Mouse (Mus musculus) naive thymus-derived CD4-positive, alpha-beta T cell, adult 2 months (primary cell): ENCODE measurements around the gene Smad1.
"Not testable (repeated sequence)": the region's sequence is repeated elsewhere in the genome, so short reads cannot be mapped to it uniquely, and the experiment has no call there.

Experiments used
- DNase-seq: peaks from one replicate; pipeline ENCODE4 v3.0.0-alpha.2; 2011; ENCODE audit warnings: low read depth

Gene Smad1

GRCm38 (mm10) chr8:79398994-79399650 lies at the start of gene Smad1:
Gene Smad1, minus strand, starts transcription at chr8:79399518.
- peak; percentile 85 for DNase-seq

DNA sequence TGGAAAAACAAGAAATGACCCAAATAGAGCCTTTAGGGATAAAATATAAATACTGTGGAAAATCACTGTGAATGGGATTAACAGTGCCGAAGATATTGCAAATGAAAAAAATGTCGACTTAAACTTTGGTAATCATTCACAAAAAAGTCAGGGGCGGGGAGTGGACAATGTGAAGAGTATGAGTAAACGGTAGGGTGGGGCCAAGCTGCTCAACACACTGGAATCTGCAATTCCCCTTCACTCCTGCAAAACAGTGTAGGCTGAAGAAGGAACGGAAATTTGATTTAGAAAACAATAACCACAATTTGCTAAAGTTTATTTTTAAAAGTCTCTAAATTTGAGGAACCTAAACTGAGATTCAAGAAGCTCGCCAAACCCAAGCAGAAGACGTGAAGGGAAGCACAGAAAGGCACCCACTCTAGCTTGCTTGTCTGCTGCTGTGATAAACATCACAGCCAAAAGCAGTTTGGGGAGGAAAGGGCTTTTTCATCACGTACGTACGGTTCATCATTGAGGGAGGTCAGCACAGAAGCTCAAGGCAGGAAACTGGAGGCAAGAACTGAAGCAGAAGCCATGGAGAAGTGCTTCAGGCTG lies 48.0 kb upstream of the Smad1 start:
- DNase-seq = no peak

DNA sequence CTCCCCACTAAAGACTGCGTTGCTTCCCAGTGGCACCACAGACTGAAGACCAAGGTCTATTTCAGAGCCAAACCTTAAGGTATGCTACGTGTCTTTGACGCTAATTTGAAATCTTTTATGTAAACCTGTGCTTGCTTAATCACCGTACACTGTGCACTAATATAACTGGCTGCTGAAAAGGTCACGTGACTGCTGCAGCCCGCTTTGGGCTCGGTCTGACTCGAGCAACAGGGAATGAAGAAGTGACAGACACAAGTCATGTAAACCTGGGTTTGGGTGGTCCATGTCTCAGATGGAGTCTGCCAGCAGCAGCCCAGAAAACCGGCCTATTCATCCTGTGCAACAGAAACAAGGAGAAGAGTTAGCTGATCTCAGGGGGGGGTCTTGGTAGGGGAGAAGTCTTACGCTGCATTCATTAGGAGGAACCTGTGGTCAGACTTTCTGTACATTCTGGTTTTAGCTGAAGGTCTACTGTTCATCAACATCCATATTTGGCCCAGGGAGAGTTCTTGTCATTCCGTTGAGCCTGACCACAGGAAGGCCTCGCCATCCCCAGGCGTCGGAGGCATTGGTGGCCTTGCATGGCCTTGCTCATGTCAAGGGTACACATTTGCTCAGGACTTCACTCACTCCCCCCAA lies 44.3 kb upstream of the Smad1 start:
- peak; percentile 7 for DNase-seq

DNA sequence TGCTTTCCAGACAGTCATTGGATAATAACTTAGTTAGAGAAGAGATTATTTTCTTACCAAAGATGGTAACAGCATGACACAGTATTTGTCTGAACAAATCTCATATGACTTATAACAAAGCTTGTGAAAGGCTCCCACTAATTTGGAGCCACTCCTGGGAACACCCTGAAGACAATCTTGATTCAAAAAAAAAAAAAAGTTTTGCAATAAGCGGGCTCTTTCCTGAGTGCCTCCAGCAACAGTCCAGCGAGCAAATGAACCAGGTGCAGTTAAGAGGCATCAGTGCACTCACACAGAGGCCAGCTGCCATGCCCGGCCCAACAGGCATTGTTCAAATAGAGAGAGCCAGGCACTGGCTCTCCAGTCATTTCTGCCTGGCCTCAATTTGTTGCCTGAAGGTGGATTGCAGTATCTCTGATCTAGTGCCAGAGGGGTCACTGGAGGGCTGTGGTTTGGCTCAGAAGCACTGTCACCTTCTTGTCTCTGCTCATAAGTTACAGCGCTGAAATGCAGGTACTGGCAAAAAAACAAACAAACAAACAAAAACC lies 34.7 kb upstream of the Smad1 start:
- DNase-seq = no peak

GRCm38 (mm10) chr8:79414907-79415306 lies 15.6 kb upstream of the Smad1 start:
- no peak for DNase-seq

DNA sequence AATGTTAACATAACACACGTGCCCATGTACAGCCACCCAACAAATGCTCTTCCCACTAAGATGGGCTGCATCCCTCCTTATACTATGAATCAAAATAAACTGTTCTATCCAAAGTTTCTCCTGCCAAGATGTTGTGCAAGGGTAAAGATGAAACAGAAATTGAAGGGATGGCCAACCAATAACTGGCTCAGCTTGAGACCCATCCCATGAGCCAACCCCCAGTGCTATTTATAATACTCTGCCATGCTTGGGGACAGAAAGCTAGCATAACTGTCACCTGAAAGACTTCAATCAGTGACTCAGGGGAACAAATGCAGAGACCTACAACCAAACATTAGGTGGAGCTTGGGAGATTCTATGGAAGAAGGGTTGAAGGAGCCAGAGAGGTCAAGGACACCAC lies 11.2 kb upstream of the Smad1 start:
- no peak for DNase-seq

GRCm38 (mm10) chr8:79407356-79407755 lies 8.0 kb upstream of the Smad1 start:
- DNase-seq = not testable (repeated sequence)

GRCm38 (mm10) chr8:79404895-79405557 lies 5.7 kb upstream of the Smad1 start:
- DNase-seq = no peak

GRCm38 (mm10) chr8:79400671-79401070 lies 1.4 kb upstream of the Smad1 start:
- DNase-seq = no peak

DNA sequence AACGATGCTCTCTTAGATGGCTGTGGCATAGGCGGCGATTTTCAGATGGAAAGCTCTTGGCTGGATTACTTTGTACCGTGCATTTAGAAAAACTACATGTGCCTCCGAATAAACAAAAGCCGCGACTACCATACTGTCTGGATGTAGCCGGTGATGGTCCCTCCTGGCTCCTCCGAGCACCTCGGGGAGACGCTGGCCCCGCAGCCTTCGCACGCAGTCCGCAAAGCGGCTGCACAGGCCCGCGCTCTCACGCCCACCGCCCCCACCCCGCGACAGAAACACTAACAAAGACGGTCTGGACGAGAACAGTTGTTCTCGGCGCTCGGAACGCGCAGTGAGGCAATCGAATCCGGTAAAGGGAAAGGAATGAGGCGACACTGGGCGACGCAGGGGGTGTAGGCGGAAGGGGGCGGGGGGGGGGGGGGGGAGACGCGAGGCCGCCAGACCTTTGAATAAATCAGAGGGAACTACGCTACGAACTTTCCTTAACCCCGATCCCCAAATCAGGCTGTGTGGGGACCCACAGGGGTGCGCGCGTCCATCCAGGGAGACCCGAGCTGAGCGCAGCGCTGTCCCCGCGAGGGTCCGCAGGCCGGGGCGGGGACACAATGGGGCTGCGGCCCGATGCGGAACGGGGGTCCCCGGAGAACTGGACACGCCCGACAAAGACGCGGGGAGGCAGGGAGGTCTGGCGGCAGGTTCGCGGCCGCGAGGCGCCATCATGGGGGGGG lies 902 bp downstream of the Smad1 start:
- peak; percentile 65 for DNase-seq

DNA sequence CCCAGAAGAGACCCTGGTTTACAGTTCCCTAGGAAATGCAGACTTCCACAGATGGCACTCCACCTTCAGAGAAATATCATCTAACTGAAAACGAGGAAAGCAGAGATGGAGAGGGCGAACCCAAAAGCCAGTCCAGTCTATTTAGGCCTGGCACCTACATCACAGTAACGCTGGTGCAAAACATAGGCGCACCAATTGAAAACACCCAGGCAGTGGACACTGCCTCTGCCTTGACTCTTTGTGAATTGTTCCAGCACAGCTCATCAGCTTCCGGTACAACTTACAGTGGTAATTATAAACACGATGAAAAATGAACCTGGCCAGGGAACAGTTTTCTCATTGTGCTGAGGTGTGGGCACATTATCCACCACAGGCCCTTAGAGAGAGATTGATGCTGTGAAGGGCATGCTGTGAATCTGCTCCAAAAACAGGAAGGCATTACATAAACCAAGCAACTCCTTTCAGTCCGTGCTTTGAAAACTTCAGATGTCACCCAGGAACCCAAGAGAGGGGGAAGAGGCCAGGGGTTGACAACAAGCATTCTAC lies 1.5 kb downstream of the Smad1 start:
- no peak for DNase-seq

DNA sequence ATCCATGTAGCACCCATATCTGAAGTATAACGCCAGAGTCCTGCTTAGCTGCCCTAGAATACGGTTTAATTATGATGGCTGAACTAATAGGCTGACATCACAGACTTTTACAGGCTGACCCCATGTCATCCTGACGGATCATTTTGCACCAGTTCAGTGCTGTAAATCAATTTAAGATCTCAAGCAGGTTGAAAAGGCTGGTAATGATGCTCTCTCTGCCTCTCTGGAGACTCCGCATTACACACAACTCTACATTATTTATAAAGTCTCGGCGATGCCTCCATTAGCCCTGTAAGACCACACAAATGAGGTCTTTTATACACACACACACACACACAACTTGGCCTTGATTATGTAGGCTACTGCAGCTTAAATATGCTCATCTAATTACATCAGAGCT lies 2.4 kb downstream of the Smad1 start:
- no peak for DNase-seq

- no peak for DNase-seq
Observed at GRCm38 (mm10) chr8:79394009-79394408, 5.3 kb downstream of the Smad1 start.

DNA sequence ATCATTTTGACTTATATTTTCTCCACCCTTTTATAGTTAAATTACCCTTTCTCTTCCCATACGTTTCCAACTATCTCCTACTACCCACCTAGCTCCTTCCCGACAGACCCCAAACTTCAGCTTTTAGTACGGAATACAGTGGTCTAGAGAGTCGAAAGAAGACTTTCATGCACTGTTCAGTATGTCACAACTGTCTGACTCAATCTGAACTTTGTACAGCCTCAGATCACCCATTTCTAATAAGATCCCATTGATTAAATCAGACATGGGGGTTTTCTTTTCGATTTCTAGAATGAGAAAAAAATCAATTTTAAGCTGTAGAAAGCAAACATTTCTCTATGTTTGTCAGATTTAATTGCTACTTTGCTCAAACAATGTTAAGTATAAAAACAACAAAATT lies 6.1 kb downstream of the Smad1 start:
- DNase-seq = no peak

DNA sequence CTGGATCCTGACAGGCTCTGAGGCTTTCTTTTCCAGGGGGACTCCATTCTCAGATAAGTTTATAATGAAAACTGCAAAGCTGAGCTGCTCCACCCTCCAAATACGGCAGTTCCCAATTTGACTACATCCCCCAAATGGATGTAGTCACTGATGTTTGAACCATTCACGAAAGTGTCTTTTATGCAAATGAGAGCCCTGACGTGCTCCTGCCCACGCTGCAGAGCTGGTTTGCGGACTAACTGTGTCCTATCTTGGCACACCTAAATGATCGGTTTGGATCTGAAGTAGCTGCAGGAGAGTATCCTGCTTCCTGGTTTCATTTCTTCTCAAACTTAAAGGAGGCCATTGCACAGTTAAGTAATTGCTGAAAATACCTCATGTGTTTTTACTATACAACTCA lies 6.7 kb downstream of the Smad1 start:
- DNase-seq = no peak

DNA sequence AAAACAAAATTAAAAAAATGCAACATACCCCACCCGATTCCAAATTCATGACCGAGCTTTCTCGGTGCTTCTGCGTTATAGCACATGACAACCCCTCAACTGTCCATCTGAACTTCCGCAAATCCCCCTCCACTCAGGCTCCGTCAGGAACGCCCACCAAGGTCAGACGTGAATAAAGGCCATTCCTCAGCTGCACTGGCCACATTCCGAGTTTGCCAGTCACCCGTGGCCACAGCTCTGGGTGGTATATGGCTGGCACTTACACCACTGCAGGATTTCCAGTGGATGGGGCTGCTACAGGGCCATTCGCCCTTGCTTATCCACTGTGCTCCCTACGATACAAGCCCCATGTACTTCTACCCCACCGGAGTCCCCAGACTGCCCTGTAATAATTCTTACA lies 7.9 kb downstream of the Smad1 start:
- DNase-seq = no peak

GRCm38 (mm10) chr8:79389074-79389786 lies 10.1 kb downstream of the Smad1 start:
- no peak for DNase-seq

- no peak for DNase-seq
Observed at GRCm38 (mm10) chr8:79386831-79387230, 12.5 kb downstream of the Smad1 start.

DNA sequence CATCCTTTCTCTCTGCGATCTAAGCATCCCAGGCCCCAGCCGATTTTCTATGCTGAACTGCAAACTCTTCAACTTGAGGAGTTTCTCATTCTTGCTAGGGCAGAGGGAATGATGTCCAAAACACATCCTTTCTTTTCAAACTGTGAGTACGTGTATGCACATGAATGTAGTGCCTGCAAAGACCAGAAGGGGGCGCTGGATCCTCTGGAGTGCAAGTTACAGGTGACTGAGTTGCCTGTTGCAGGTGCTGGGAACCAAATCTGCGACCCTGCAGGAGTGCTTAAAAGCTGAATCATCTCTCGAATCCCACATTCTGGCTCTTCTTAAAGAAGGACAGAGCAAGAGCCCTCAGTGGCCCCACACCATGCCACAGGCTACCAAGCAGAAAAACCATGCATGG lies 13.0 kb downstream of the Smad1 start:
- peak; percentile 34 for DNase-seq

DNA sequence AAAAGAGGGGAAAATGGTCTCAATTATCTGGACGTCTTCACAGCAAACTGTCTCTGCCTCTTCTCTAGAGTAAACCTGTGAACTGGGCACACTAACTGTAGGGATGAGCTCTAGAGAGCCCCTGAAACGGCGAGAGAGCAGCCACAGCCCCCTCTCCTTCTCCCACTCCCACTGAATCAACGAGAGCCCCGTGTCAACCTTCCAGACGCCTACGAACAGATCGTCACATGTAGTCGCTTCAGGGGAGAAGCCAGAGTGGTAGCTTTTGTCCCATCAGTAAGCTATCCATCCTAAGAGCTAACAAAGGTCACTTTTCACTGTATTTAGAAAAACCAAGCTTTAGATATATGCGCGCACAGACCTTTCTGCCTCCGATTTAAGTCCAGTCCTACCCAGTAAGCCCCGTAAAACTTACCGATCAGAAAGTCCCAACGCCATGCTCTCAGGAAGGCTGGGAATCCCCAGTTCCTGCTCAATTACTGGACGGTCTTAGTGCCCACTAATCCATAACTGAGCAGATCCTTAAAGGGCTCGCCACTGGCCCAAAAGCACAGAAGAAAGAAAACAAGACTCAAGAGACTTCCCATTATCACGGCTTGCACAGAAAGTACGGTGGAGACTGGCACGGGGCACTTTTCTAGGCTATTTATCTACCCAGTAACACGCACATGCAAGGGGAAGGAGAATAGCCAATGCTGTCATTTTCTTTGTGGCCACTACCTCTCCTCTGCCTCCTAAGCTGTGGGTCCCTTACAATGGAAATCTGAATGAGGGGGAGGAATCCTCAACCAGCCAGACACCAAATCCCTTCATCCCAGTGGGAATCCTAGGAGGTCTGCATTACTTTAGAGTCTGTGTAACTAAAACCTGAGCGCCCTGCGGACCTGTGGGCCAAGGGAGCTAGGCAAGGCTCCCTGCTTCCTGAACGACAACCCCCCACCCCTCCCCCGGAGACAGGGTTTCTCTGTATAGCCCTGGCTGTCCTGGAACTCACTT lies 14.7 kb downstream of the Smad1 start:
- no peak for DNase-seq
